Mouse (Mus musculus) lung, postnatal 25 days (tissue): ENCODE measurements around the gene Sohlh1.
"Not testable (repeated sequence)": the region's sequence is repeated elsewhere in the genome, so short reads cannot be mapped to it uniquely, and the experiment has no call there.

Source experiments
- DNase-seq: peaks from one replicate; pipeline ENCODE4 v3.0.0; 2022; ENCODE audit warnings: low spot score

Sohlh1 gene

DNA sequence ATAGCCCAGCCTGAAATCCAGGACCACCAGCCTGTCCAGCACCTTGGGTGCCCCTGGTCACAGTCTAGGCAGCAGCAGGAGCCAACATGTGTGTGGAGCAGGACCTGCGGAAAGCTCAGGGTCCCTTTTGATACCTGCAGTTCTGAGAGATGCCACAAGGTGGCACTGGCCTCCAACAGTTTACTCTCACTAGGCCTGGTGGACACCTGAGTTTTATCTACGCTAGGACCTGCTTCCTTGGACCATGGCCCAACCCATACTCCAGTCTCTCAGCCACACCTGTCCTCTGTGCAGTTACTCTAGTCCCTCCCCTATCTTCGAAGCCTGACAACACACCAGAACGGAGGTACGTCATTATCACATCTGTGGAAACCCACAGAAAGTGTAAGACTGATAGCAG lies 10.8 kb downstream of the Sohlh1 start:
- DNase-seq = peak; percentile 63

DNA sequence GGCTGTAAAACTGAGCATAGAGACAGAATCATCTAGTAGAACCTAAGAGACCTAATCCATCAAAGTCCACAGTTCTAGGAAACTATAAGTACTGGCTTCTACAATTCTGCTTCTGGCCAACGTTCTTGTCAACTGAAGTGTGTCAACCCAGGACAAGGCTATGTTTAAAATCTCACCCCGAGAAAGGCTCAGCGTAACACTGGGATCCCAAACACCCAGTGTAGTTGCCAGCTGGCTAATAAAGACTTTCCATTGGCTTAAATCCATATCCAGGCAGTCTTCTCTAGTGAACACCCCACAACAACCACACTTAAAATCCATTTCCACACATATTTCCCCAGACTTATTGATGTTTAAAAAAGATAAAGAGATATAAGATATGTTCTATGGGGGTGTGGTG lies 16.3 kb downstream of the Sohlh1 start:
- DNase-seq = peak; percentile 4

DNA sequence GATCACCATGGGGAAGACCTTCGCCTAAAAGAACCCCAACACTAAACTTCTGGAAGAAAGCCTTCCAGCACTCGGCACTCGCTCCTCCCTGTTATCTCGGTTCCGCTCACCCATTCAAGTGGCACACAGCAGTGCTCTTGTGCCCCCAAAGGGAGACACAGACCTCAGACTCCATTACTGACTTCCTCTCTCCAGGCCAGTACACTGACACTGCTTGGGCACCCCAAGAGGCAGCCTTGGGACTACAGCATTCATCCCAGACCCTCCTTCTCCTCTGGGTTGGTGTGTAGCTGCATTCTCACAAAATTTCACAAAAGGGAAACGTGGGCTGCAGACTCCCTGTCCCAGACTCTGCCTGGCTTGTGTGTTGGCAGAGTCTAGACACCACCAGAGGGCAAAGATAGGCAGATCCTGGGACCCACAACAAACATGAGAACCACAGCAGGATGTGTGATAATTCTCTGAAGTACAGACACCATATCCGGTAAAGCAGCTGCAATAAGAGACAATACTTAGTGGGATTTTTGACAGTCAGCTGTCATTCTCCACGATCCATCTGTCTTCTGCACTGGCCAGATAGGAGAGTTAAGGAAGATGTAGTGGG lies 18.6 kb downstream of the Sohlh1 start:
- DNase-seq = no peak

DNA sequence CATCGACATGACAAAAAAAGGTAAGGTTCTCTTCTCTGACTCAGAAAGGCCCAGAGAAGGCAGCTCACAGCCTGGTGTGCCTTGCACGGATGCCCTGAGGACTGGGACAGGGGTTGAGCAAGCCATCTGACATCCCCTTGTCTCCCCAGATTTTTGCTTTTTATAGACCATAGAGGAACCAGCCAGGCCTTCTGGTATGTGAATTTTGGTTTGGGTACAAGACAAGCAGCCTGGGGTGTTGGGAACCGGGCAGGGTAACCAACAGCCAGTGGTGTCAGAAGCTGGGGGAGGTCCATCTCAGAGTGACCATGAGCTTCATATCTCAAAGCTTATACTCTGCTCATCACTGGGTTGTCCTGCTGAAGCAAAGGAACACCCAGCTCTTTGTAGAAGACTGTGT lies 22.3 kb downstream of the Sohlh1 start:
- no peak for DNase-seq

DNA sequence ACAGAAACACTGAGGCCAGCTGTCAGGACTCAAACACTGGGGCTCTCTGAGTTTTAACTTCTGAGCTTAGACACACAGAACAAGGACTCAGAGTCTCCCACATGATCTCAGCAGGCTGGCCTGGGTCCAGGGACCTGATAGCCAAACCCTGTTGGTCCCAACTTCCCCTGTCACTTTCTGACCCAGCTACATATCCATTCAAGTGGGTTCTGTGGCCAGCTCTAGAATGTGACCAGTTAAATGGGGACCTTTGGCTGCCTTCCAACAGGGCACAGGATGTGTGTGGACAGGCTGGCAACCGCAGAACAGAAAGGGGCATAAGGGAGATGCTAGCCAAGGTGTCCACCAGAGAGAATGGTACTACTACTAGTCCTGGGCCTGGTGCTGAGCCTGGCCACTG lies 24.2 kb downstream of the Sohlh1 start, which contains the start of gene Lcn9:
Gene Lcn9 (plus strand): TSS at position 348 of the 400 bp plus-strand sequence.
- DNase-seq = no peak

DNA sequence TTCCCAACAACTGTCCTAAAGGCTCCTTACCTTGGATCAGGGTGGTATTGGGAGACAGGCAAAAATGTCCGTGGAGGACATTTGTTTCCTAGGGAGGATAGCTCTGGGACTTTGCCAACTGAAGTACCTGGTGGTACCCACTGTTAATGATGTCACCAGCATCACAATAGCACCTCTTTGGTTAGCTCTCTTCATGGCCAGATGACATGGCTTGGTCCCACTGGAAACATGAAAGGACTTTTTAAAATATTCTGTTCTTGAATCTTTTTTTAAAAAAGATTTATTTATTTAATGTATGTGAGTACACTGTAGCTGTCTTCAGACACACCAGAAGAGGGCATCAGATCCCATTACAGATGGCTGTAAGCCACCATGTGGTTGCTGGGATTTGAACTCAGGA lies 31.3 kb downstream of the Sohlh1 start, which contains the start of gene Glt6d1:
Gene Glt6d1 (minus strand): TSS at position 101 of the 400 bp plus-strand sequence.
- not testable (repeated sequence) for DNase-seq

DNA sequence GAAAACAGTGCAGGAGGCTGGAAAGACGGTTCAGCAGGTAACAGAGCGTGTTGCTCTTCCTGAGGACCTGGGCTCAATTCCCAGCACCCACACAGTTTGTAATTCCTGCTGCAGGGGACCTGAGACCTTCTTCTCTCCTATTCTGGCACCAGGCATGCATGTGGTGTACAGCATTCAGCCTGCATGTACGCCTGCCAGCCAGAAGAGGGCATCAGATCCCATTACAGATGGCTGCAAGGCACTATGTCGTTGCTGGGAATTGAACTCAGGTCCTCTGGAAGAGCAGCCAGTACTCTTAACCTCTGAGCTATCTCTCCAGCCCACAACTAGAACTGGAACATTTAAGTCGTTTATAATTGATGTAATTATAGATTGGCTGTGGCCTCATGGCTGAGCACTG lies 33.7 kb downstream of the Sohlh1 start:
- DNase-seq = no peak

DNA sequence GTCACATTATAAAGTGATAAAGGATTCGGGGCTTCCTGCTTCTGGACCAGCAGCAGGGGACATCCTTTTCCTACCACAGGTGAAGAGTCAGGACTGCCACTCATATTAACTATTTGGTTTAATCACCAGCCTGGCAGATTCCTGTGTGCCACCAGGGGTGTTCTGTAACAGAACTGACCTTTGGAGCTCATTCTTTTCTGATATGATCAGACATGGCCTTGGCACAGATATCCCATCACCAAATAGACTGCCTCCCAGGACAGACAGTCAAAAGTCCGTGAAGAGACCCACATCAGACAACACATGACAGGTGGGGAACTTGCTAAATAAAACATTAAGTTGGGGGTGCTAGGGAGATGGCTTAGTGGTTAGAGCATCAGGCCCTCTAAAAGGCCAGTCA lies 35.3 kb downstream of the Sohlh1 start:
- no peak for DNase-seq

DNA sequence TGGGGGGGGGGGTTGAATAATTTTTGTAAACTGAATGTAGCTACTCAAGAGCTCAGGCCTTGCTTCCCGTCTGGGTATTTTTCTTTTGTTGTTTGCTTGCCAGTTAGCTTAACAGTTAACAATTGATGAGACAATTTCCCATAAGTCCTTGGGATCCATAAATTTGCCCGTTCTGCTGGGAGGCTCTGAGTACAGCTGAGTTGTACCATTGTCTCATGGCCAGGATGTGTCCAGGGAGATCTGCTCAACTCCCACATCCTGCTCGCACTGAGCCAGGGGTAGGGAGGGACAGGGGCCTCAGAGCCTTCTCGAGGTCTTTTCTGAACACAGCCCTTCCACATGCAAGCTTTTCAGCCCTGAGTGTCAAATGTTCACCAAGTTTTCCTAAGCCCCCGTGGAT lies 49.0 kb downstream of the Sohlh1 start:
- no peak for DNase-seq

DNA sequence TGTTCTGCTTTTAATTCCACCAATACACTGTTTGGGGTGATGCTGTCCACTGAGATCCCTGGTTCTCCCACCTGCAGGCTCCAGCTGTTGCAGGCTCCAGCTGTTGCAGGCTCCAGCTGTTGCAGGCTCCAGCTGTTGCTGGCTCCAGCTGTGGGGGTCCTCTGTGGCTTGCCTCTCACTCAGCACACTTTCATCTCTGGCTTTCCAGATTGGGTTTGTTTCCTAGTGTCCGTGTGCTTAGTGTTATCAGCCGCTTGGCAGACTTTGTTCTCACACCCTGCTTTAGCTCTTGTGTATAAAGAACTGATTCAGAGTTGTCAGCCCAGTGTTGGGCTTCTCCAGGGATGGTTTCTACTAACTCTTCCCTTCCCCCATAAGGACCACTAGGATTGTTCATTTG lies 49.4 kb downstream of the Sohlh1 start:
- no peak for DNase-seq
